Mouse (Mus musculus) midbrain, embryonic 11.5 days (tissue): ENCODE results near the gene Gm21671. TPM values are rescaled to one million over a fixed set of nuclear protein-coding genes. Genes with fewer than 3 reads are reported as not detected.
"Not testable (repeated sequence)": the region's sequence is repeated elsewhere in the genome, so short reads cannot be mapped to it uniquely, and the experiment has no call there.

Experiments
- ATAC-seq: fragments of 200-750 bp; cut with Nextera tagmentation; 2 replicates; pipeline ENCODE4 v1.8.0; 2017; ENCODE audit warnings: moderate TSS enrichment, moderate library complexity; ENCODE audit not compliant: low FRiP score
- DNase-seq: peaks from one replicate; pipeline ENCODE4 v3.0.0; 2015; ENCODE audit warnings: low spot score; ENCODE audit errors: missing footprints
- H3K27ac ChIP-seq: fragments of 300-500 bp; sonication (generic); 2 replicates; pipeline ENCODE4 v1.5.1; 2014; ENCODE audit warnings: low read depth, low read length
- H3K27me3 ChIP-seq: fragments of 300-500 bp; sonication (generic); 2 replicates; pipeline ENCODE4 v1.6.1; 2014; ENCODE audit warnings: mild to moderate bottlenecking, low read length, moderate library complexity, mixed read lengths; ENCODE audit not compliant: control insufficient read depth, insufficient read depth
- H3K36me3 ChIP-seq: fragments of 300-500 bp; sonication (generic); 2 replicates; pipeline ENCODE4 v1.6.1; 2014; ENCODE audit warnings: mild to moderate bottlenecking, low read length, moderate library complexity, mixed read lengths; ENCODE audit not compliant: control insufficient read depth, insufficient read depth
- H3K4me1 ChIP-seq: fragments of 300-500 bp; sonication (generic); 2 replicates; pipeline ENCODE4 v1.6.1; 2014; ENCODE audit warnings: low read length; ENCODE audit not compliant: control insufficient read depth, insufficient read depth
- H3K4me2 ChIP-seq: fragments of 300-500 bp; sonication (generic); 2 replicates; pipeline ENCODE4 v1.6.1; 2014; ENCODE audit warnings: mild to moderate bottlenecking, moderate library complexity
- H3K4me3 ChIP-seq: fragments of 300-500 bp; sonication (generic); 2 replicates; pipeline ENCODE4 v1.5.1; 2014; ENCODE audit warnings: low read depth, low read length
- H3K9ac ChIP-seq: fragments of 300-500 bp; sonication (generic); 2 replicates; pipeline ENCODE4 v1.6.1; 2014; ENCODE audit warnings: low read length
- H3K9me3 ChIP-seq: fragments of 300-500 bp; sonication (generic); 2 replicates; pipeline ENCODE4 v1.6.1; 2016; ENCODE audit warnings: low read length; ENCODE audit not compliant: control insufficient read depth
- WGBS: fragments of 180-500 bp; shearing (Covaris S2); extraction: QIAGEN DNeasy Blood & Tissue Kit; methylation state at CpG from one replicate; pipeline ENCODE4 v1.1.7; 2014; 5-methylcytosine and 5-hydroxymethylcytosine counted together
- polyA plus RNA-seq: library from polyadenylated mRNA; unstranded; fragments of >200 nt; fragmentation: Nextera tagmentation; extraction: Ambion mirVana; gene quantifications from 2 replicates; pipeline ENCODE4 v1.2.1, GENCODE M21; 2014

Gene Gm21671
- not detected in 2 replicates for polyA plus RNA-seq

GRCm38 (mm10) chr5:25954317-25954716, at the start of gene Gm21671:
Gm21671 (minus strand) TSS chr5:25954417.
- ATAC-seq, H3K9ac ChIP-seq: not testable (repeated sequence)

GRCm38 (mm10) chr5:25988550-25988949, 34.3 kb upstream of the Gm21671 start, which contains the start of gene Gm21698:
Gm21698 (minus strand) TSS chr5:25988650.
- not testable (repeated sequence) for H3K9me3 ChIP-seq, H3K4me3 ChIP-seq, ATAC-seq, H3K9ac ChIP-seq, DNase-seq, H3K4me1 ChIP-seq, H3K4me2 ChIP-seq, H3K36me3 ChIP-seq, H3K27ac ChIP-seq, H3K27me3 ChIP-seq
- WGBS, result no CpG with 5 or more reads among the region's 3 CpGs

More at GRCm38 (mm10) chr5:25954317-25954716, at the start of gene Gm21671:
- H3K9me3 ChIP-seq, H3K27me3 ChIP-seq, H3K4me2 ChIP-seq, H3K4me1 ChIP-seq, DNase-seq, H3K27ac ChIP-seq, H3K36me3 ChIP-seq, H3K4me3 ChIP-seq: not testable (repeated sequence)
- WGBS, result 81% methylated on average over 2 of the region's 2 CpGs

- DNase-seq, ATAC-seq, H3K4me1 ChIP-seq, H3K27ac ChIP-seq, H3K4me2 ChIP-seq, H3K36me3 ChIP-seq, H3K9me3 ChIP-seq, H3K4me3 ChIP-seq, H3K27me3 ChIP-seq, H3K9ac ChIP-seq: not testable (repeated sequence)
- no CpG with 5 or more reads among the region's 2 CpGs for WGBS
Measured at GRCm38 (mm10) chr5:25972563-25972962, 18.3 kb upstream of the Gm21671 start, which contains the start of gene Gm21680. Gm21680 (minus strand) TSS chr5:25972663.

DNA sequence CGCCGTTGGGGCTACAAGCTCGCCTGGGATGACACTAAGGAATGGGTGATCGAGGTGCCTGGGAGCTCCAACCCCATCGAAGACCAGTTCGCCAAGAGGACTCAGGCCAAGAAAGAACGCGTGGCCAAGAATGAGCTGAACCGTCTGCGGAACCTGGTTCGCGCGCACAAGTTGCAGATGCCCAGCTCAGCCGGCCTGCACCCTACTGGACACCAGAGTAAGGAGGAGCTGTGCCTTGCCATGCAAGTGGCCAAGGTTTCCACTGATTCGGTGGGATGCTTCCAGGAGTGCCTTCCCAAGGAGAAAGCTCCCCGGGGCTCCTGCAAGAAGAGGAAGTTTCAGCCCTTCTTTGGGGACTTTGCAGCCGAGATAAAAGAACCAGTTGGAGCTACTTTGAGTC, 2.8 kb upstream of the Gm21671 start:
- not testable (repeated sequence) for H3K4me1 ChIP-seq, H3K9me3 ChIP-seq, H3K36me3 ChIP-seq, H3K27ac ChIP-seq, H3K27me3 ChIP-seq, ATAC-seq, DNase-seq, H3K9ac ChIP-seq, H3K4me3 ChIP-seq
- H3K4me2 ChIP-seq, result peak overlapping the region; percentile 27; the same call in 1 of the 2 replicates
- WGBS, result 59% methylated on average over 16 of the region's 17 CpGs

GRCm38 (mm10) chr5:25956611-25957010, 2.4 kb upstream of the Gm21671 start:
- not testable (repeated sequence) for H3K27ac ChIP-seq, H3K9ac ChIP-seq, H3K9me3 ChIP-seq, H3K27me3 ChIP-seq, H3K4me1 ChIP-seq, H3K36me3 ChIP-seq
- DNase-seq (peak; percentile 74), ATAC-seq (peak; percentile 65)
- 44% methylated on average over 32 of the region's 32 CpGs for WGBS
- peak overlapping the region; percentile 27; the same call in 1 of the 2 replicates for H3K4me2 ChIP-seq
- peak overlapping the region; percentile 19; the same call in 1 of the 2 replicates for H3K4me3 ChIP-seq

DNA sequence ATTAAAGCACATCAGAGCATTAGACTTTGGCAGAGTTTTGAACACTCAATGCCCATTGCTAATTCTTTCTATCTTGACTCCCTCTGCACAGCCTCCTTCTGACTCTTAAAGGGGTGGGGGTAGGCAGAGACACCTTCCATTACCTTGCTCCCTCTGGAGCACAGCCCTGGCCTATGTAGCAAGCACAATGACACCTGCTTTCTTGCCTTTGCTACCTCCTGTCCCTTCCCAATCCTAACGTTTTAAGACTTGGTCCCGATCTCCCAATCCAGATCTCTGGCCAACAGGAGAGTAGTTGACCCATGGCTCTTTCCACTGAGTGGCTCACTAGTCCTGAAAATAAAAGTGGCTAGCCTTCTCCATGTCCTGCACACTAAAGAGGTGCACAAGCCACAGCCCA, 8.8 kb downstream of the Gm21671 start:
- not testable (repeated sequence) for H3K4me2 ChIP-seq, H3K27ac ChIP-seq, H3K4me3 ChIP-seq, H3K9ac ChIP-seq, H3K4me1 ChIP-seq, H3K9me3 ChIP-seq, ATAC-seq, H3K36me3 ChIP-seq, H3K27me3 ChIP-seq
- 85% methylated on average over 2 of the region's 2 CpGs for WGBS
- DNase-seq, result peak; percentile 41

DNA sequence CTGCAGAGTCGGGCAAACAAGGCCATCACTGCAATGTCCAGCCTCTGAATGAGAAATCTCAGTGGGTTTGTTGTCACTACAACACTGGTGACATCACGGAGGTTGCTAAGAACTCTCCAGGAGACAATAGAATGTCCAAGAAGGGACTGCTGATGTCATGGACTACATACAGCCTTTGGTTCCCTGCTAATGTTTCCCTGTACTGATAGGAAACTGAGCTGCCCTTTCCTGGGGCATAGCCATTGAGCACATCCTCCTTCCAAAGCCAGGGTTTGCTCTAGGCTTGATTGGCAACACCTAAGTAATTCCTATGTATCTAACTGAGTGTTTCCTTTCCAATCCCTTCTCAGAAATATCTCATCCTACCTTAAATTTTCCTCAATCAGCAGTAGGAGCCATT, 11.9 kb downstream of the Gm21671 start, which contains the start of gene Gm21663:
Gm21663 (minus strand) TSS at position 101 of the 400 bp plus-strand sequence.
- H3K9me3 ChIP-seq, H3K9ac ChIP-seq, H3K4me2 ChIP-seq, H3K4me3 ChIP-seq, H3K27ac ChIP-seq, H3K27me3 ChIP-seq, H3K36me3 ChIP-seq, H3K4me1 ChIP-seq, DNase-seq, ATAC-seq: not testable (repeated sequence)
- 63% methylated on average over 2 of the region's 2 CpGs for WGBS

Other genes starting within 250 kb of the Gm21671 start
- 9.7 and 10.2 TPM in 2 replicates for gene Xrcc2, start 248.6 kb downstream of the Gm21671 start, polyA plus RNA-seq
- 7.4 and 7.8 TPM in 2 replicates for gene Actr3b, start 194.4 kb downstream of the Gm21671 start, polyA plus RNA-seq
- gene Gm21663, start 12.0 kb downstream of the Gm21671 start, polyA plus RNA-seq, result 0.06 TPM in 1 of 2 replicates, not detected in the other
- gene Gm21680, start 18.2 kb upstream of the Gm21671 start, polyA plus RNA-seq, result not detected in 2 replicates
- gene Gm21698, start 34.2 kb upstream of the Gm21671 start, polyA plus RNA-seq, result 0.08 TPM in 1 of 2 replicates, not detected in the other
- 0.08 TPM in 1 of 2 replicates, not detected in the other for gene Gm1979, start 50.4 kb upstream of the Gm21671 start, polyA plus RNA-seq
- not detected in 2 replicates for gene Gm5862, start 68.5 kb upstream of the Gm21671 start, polyA plus RNA-seq
- 0.11 TPM in 1 of 2 replicates, not detected in the other for gene Speer4a, start 85.1 kb upstream of the Gm21671 start, polyA plus RNA-seq
- not detected in 2 replicates for gene Gm7347, start 104.2 kb upstream of the Gm21671 start, polyA plus RNA-seq
- not detected in 2 replicates for gene Gm10471, start 134.9 kb upstream of the Gm21671 start, polyA plus RNA-seq
- 0.11 TPM in 1 of 2 replicates, not detected in the other for gene 5031410I06Rik, start 150.9 kb upstream of the Gm21671 start, polyA plus RNA-seq
- gene Gm10220, start 167.0 kb upstream of the Gm21671 start, polyA plus RNA-seq, result not detected in 2 replicates